Mouse (Mus musculus) heart, postnatal 0 days (tissue): Measurements from ENCODE around the gene Tspyl3. TPM values are rescaled to one million over a fixed set of nuclear protein-coding genes. Genes with fewer than 3 reads are reported as not detected.

Experiments used
- ATAC-seq: fragments of 200-750 bp; cut with Nextera tagmentation; 2 replicates; pipeline ENCODE4 v1.8.0; 2017; ENCODE audit warnings: low read depth, moderate number of reproducible peaks, moderate library complexity; ENCODE audit not compliant: insufficient read depth
- DNase-seq: peaks from one replicate; pipeline ENCODE4 v3.0.0-alpha.2; 2016; ENCODE audit warnings: low spot score
- H3K27ac ChIP-seq: fragments of 300-500 bp; sonication (generic); 2 replicates; pipeline ENCODE4 v1.5.1; 2014; ENCODE audit warnings: low read depth, mild to moderate bottlenecking
- H3K27me3 ChIP-seq: fragments of 300-500 bp; sonication (generic); 2 replicates; pipeline ENCODE4 v1.6.1; 2014; ENCODE audit warnings: low read length, mixed read lengths; ENCODE audit not compliant: control insufficient read depth, insufficient read depth
- H3K36me3 ChIP-seq: fragments of 300-500 bp; sonication (generic); replicated peaks from 2 replicates; pipeline ENCODE4 v1.6.1; 2014; ENCODE audit warnings: low read length, mixed read lengths; ENCODE audit not compliant: control insufficient read depth, insufficient read depth
- H3K4me1 ChIP-seq: fragments of 300-500 bp; sonication (generic); 2 replicates; pipeline ENCODE4 v1.6.1; 2014; ENCODE audit warnings: antibody characterized with exemption; ENCODE audit not compliant: control insufficient read depth, insufficient read depth
- H3K4me2 ChIP-seq: fragments of 300-500 bp; sonication (generic); 2 replicates; pipeline ENCODE4 v1.6.1; 2014; ENCODE audit warnings: low read depth, mild to moderate bottlenecking, low read length, moderate library complexity
- H3K4me3 ChIP-seq: fragments of 300-500 bp; sonication (generic); 2 replicates; pipeline ENCODE4 v1.5.1; 2014; ENCODE audit warnings: low read depth, low read length
- H3K9ac ChIP-seq: fragments of 300-500 bp; sonication (generic); replicated peaks from 2 replicates; pipeline ENCODE4 v1.6.1; 2014; ENCODE audit warnings: low read depth, low read length, mixed read lengths
- H3K9me3 ChIP-seq: fragments of 300-500 bp; sonication (generic); replicated peaks from 2 replicates; pipeline ENCODE4 v1.6.1; 2016; ENCODE audit warnings: low read length; ENCODE audit not compliant: control insufficient read depth
- CTCF ChIP-seq: IDR thresholded peaks from 2 replicates; pipeline ENCODE4 v1.5.1; 2016; ENCODE audit warnings: antibody characterized with exemption, control low read depth, low read depth
- EP300 ChIP-seq: IDR thresholded peaks from 2 replicates; pipeline ENCODE4 v1.6.1; 2016; ENCODE audit warnings: antibody characterized with exemption, low read depth
- WGBS: fragments of 180-500 bp; shearing (Covaris S2); extraction: QIAGEN DNeasy Blood & Tissue Kit; methylation state at CpG from one replicate; pipeline ENCODE4 v1.1.7; 2014; 5-methylcytosine and 5-hydroxymethylcytosine counted together
- polyA plus RNA-seq: library from polyadenylated mRNA; unstranded; fragments of >200 nt; fragmentation: Nextera tagmentation; extraction: Ambion mirVana; gene quantifications from 2 replicates; pipeline ENCODE4 v1.2.1, GENCODE M21; 2015
- total RNA-seq: library from RNA; depleted of rRNA; stranded (reverse); fragments of >200 nt; gene quantifications from 2 replicates; pipeline ENCODE4 v1.2.3, GENCODE M21; 2014; ENCODE audit warnings: low replicate concordance

Gene Tspyl3
- total and polyA plus RNA-seq, 2 experiments from 2014 or later, result 0.95 to 2.7 TPM

DNA sequence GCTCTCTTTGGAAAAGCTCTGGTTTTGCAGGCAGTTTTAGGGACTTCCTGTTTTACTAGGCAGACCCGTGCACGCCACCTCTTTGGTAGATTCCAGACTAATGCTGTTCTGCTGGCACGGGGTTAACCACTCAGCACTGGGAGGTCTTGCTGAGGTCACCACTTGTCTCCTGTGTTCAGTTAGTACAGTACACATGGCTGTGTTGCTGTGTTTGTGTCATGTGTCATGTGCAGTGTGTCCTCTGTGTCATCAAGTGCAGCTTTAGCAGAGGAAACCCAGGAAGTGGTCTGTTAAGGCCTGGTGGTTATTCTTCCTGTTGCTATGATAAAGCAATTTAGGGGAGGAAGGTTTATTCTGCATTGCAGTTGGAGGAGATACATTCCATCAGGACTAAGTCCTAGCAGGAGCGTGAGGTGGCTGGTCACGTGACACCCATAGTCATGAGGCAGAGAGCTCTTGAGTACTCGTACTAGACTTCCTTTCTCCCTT lies 10.4 kb downstream of the Tspyl3 start:
- DNase-seq (peak; percentile 32), ATAC-seq (peak; percentile 78)
- no peak overlapping the region for H3K9ac ChIP-seq
- no peak overlapping the region for H3K4me2 ChIP-seq
- H3K4me1 ChIP-seq, result peaks cover 6% of the 10 kb centered on the region; the same call in 1 of the 2 replicates
- 0 out of 2 replicates have a peak, but pooled peaks cover 5% of the 10 kb centered on the region for H3K36me3 ChIP-seq
- no peaks in the 10 kb centered on the region for H3K9me3 ChIP-seq
- TF ChIP-seq CTCF (no peak), EP300 (no peak)
- no peak overlapping the region for H3K4me3 ChIP-seq
- peak overlapping the region; percentile 2; the same call in 1 of the 2 replicates for H3K27ac ChIP-seq
- H3K27me3 ChIP-seq, result no peaks in the 10 kb centered on the region
- WGBS, result 33% methylated on average over 6 of the region's 6 CpGs

GRCm38 (mm10) chr2:153213351-153213750 lies 11.9 kb downstream of the Tspyl3 start:
- H3K4me3 ChIP-seq, result no peak overlapping the region
- H3K4me2 ChIP-seq, result no peak overlapping the region
- no peak overlapping the region for H3K9ac ChIP-seq
- ATAC-seq (no peak), DNase-seq (no peak)
- no peaks in the 10 kb centered on the region for H3K27me3 ChIP-seq
- H3K36me3 ChIP-seq, result peaks cover 15% of the 10 kb centered on the region
- H3K9me3 ChIP-seq, result no peaks in the 10 kb centered on the region
- no peak for TF ChIP-seq EP300
- no peak for TF ChIP-seq CTCF
- peaks cover 6% of the 10 kb centered on the region; the same call in 1 of the 2 replicates for H3K4me1 ChIP-seq
- 88% methylated on average over 4 of the region's 4 CpGs for whole genome bisulfite sequencing
- no peak overlapping the region for H3K27ac ChIP-seq

DNA sequence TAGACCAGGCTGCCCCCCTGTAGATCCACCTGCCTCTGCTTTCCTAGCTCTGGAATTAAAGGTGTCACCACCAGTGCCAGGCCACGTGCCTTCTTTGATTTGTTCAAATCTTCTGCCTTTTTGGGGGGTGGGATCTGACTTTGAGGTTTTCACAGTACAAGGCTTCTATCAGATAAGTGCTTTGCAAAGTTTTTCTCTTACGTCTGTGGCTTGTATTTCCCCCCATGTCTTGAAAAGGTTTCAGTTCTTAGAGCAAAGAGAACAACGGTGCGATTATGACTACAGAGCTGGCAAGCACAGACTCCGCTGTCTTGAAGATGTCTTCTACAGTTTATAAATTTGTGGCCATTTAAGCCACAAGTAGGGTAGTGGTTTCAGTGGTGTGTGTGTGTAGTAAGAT lies 13.8 kb downstream of the Tspyl3 start:
- no peaks in the 10 kb centered on the region for H3K9me3 ChIP-seq
- H3K27ac ChIP-seq, result no peak overlapping the region
- TF ChIP-seq CTCF, result no peak
- TF ChIP-seq EP300, result no peak
- peaks cover 6% of the 10 kb centered on the region; the same call in 1 of the 2 replicates for H3K4me1 ChIP-seq
- WGBS, result 90% methylated on average over 5 of the region's 5 CpGs
- H3K36me3 ChIP-seq, result peaks cover 31% of the 10 kb centered on the region
- ATAC-seq (no peak), DNase-seq (no peak)
- H3K4me3 ChIP-seq, result no peak overlapping the region
- H3K9ac ChIP-seq, result no peak overlapping the region
- no peaks in the 10 kb centered on the region for H3K27me3 ChIP-seq
- no peak overlapping the region for H3K4me2 ChIP-seq

GRCm38 (mm10) chr2:153209286-153209685 lies 16.0 kb downstream of the Tspyl3 start:
- no peak for ATAC-seq
- TF ChIP-seq CTCF (no peak), EP300 (no peak)
- H3K36me3 ChIP-seq, result peaks cover 52% of the 10 kb centered on the region
- no peak overlapping the region for H3K27ac ChIP-seq
- H3K9ac ChIP-seq, result no peak overlapping the region
- H3K4me3 ChIP-seq, result no peak overlapping the region
- H3K4me2 ChIP-seq, result no peak overlapping the region
- WGBS, result 76% methylated on average over 5 of the region's 5 CpGs
- H3K27me3 ChIP-seq, result no peaks in the 10 kb centered on the region
- no peak for DNase-seq
- H3K9me3 ChIP-seq, result no peaks in the 10 kb centered on the region
- no peaks in the 10 kb centered on the region for H3K4me1 ChIP-seq

DNA sequence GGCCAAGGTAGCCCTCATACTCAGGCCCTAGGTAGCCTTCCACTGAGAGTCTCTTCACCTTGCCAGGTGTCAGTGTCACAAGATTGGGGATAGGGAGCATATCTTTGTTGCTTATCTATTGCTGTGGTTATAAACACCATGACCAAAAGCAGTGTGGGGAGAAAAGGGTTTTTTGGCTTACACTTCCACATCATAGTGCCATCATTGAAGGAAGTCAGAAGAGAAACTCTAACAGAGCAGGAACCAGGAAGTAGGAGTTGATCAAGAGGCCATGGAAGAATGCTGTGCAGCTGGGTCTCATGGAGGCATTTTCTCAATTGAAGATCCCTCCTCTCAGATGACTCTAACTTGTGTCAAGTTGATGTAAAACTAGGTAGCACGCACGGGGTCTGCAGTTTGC lies 17.1 kb downstream of the Tspyl3 start:
- WGBS, result 96% methylated on average over 2 of the region's 2 CpGs
- Histone ChIP-seq H3K4me3 (no peak overlapping the region), H3K4me1 (no peaks in the 10 kb centered on the region), H3K27ac (no peak overlapping the region), H3K9me3 (no peaks in the 10 kb centered on the region), H3K9ac (no peak overlapping the region), H3K4me2 (no peak overlapping the region), H3K36me3 (peaks cover 52% of the 10 kb centered on the region), H3K27me3 (no peaks in the 10 kb centered on the region)
- ATAC-seq (no peak), DNase-seq (no peak)
- TF ChIP-seq CTCF (no peak), EP300 (no peak)

DNA sequence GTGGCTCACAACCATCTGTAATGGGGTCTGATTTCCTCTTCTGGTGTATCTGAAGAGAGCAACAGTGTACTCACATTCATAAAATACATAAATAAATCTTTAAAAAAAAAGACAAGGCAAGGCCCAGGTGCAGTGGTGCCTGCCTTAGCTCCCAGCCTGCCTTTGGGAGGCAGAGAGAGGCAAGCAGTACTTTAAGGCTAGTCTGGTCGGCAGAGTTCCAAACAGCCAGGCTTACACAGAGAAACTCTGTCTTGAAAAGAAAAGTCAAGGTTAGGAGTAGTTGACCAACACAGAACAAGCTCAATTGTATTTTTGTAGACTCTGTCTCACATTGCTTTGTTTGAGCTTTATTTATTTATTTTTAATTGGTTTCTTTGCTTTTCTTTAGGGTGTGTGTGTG lies 22.5 kb downstream of the Tspyl3 start:
- H3K4me1 ChIP-seq, result no peaks in the 10 kb centered on the region
- H3K9ac ChIP-seq, result no peak overlapping the region
- H3K4me2 ChIP-seq, result no peak overlapping the region
- H3K9me3 ChIP-seq, result no peaks in the 10 kb centered on the region
- DNase-seq (no peak), ATAC-seq (no peak)
- no peak overlapping the region for H3K27ac ChIP-seq
- H3K27me3 ChIP-seq, result no peaks in the 10 kb centered on the region
- TF ChIP-seq CTCF, result no peak
- no peak for TF ChIP-seq EP300
- H3K36me3 ChIP-seq, result peaks cover 70% of the 10 kb centered on the region
- H3K4me3 ChIP-seq, result no peak overlapping the region
- WGBS, result 93% methylated on average over 1 of the region's 1 CpGs
